Mouse (Mus musculus) neural tube, postnatal 0 days (tissue): ENCODE measurements around the gene Atp6v0a2. TPM values are rescaled to one million over a fixed set of nuclear protein-coding genes. Genes with fewer than 3 reads are reported as not detected.

Experiments used
- polyA plus RNA-seq: library from polyadenylated mRNA; unstranded; fragments of >200 nt; fragmentation: Nextera tagmentation; extraction: Ambion mirVana; gene quantifications from 2 replicates; pipeline ENCODE4 v1.2.1, GENCODE M21; 2015

The Atp6v0a2 gene
- 29.5 and 29.9 TPM in 2 replicates for polyA plus RNA-seq

DNA sequence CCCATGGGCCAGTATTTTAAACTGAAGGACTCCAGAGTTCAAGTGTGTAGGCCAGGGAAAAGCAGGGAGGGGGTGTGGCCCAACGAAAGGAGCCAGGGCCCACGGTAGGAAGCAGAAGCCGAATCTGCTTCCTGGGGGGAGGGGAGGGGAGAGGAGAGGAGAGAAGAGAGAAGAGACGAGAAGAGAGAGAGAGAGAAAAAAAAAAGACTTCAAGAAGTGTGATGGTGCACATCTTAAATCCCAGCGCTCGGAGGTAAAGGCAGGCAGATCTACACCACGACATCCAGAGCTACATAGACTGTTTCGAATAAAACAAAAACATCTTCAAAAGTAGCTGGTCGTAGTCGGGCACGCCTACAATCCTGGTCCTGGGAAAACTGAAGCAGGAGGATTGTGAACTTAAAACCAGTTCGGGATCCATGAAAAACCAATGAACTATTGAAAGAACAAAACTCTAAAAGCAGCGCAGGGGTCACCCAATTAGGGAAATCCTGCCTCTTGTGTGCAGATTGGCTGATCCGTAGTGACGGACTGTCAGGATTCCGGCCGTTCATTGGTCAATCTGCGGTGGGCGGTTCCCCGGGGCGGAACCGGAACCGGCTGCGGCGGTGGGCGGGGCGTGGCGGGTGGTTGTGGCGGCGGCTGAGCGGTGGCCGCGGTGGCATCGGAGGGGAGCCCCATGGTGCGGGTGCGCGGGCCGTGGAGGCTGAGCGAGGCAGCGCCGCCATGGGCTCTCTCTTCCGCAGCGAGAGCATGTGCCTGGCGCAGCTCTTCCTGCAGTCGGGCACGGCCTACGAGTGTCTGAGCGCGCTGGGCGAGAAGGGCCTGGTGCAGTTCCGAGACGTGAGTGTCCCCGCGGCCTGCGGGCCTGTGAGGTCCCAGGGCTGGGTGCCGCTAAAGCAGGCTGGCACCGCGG is at the start of gene Atp6v0a2:
Gene Atp6v0a2 (plus strand): TSS at position 129 of the 916 bp plus-strand sequence.

DNA sequence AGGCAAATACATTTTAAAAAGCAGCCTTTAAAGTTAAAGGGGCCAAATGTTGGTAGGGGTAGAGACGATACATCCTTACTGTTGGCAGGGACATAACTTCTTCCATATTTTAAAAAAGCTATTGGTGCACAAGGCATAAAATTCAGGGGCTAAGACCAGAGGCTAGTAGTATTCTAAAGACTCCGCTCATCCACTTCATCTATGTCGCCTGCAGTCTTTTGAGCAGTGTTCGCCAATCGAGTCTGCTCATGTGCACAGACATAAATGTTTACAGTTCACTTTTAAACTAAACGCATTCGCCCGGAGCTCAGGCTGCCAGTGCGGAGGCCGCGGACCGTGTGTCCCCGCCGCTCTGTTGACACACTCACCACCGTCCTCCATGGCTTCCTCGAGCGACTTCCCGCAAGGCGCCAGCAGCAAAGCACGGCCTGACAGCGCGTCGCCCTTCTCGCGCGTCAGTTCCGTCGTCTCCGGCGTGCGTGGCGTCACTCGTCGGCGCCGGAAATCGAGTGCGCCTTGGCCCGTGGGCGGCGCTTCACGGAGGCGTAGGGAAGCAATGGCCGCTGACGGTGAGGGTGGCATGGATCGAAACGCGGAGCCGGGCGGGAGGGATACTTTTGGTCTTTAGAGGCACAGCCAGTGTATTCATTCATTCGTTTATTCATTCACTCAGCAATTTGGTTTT is 49.6 kb upstream of the Atp6v0a2 start, which contains the start of the genes Eif2b1 and Gtf2h3:
Gene Eif2b1 (minus strand): TSS at position 499 of the 685 bp plus-strand sequence.
Gene Gtf2h3 (plus strand): TSS at position 508 of the 685 bp plus-strand sequence.

DNA sequence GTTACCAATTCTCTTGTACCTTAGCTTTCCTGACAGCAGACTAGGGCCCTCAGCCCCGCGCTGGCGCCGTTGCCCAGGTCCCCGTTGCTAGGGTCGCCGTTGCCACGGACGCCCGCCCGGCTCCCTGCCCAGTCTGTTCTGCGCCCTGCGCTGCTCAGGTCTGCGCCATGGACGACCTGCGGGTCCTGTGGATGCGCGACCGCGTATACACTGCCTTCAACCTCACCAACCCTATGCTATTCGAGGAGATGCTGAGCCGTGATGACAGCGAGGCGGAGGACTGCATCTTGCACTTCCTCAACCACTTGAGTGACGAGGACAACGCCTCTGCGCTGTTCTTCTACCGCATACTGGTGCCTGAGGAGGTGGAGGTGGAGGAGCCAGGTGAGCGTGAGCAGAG is 96.6 kb downstream of the Atp6v0a2 start, which contains the start of gene Dnah10:
Gene Dnah10 (plus strand): TSS at position 89 of the 400 bp plus-strand sequence.

Other genes with a start within 250 kb of the Atp6v0a2 start
- 63.9 and 66.5 TPM in 2 replicates for gene Sbno1, start 202.6 kb upstream of the Atp6v0a2 start, polyA plus RNA-seq
- 21.6 and 24.9 TPM in 2 replicates for gene Kmt5a, start 188.6 kb upstream of the Atp6v0a2 start, polyA plus RNA-seq
- gene Rilpl2, start 150.2 kb upstream of the Atp6v0a2 start, polyA plus RNA-seq, result 31.5 and 34.5 TPM in 2 replicates
- gene Snrnp35, start 145.4 kb upstream of the Atp6v0a2 start, polyA plus RNA-seq, result 11.5 and 14.5 TPM in 2 replicates
- gene Rilpl1, start 97.2 kb upstream of the Atp6v0a2 start, polyA plus RNA-seq, result 16.2 and 17.0 TPM in 2 replicates
- gene Tmed2, start 87.9 kb upstream of the Atp6v0a2 start, polyA plus RNA-seq, result 285 and 303 TPM in 2 replicates
- 21.2 and 22.1 TPM in 2 replicates for gene Ddx55, start 75.7 kb upstream of the Atp6v0a2 start, polyA plus RNA-seq
- gene Eif2b1, start 49.4 kb upstream of the Atp6v0a2 start, polyA plus RNA-seq, result 58.4 and 60.1 TPM in 2 replicates
- gene Gtf2h3, start 49.4 kb upstream of the Atp6v0a2 start, polyA plus RNA-seq, result 28.7 and 29.9 TPM in 2 replicates
- gene Dnah10, start 96.5 kb downstream of the Atp6v0a2 start, polyA plus RNA-seq, result 0.12 and 0.27 TPM in 2 replicates
- 63.1 and 65.4 TPM in 2 replicates for gene Ccdc92, start 233.8 kb downstream of the Atp6v0a2 start, polyA plus RNA-seq
- 66.1 and 67.9 TPM in 2 replicates for gene Zfp664, start 234.1 kb downstream of the Atp6v0a2 start, polyA plus RNA-seq